Mouse (Mus musculus): ENCODE data around the gene Paf1. TPM values are rescaled to one million over a fixed set of nuclear protein-coding genes. Genes with fewer than 3 reads are reported as not detected.

The Paf1 gene
- polyA plus RNA-seq, 1 experiment from 2014 or later = 81.4 TPM

GRCm38 (mm10) chr7:28361647-28362341 is 31.0 kb upstream of the Paf1 start:
- H3K4me2 ChIP-seq (ENCODE audit: low read depth, low read length) = no peak overlapping the region
- peaks cover 39% of the 10 kb centered on the region for H3K36me3 ChIP-seq (replicated peaks; ENCODE audit: control insufficient read depth, insufficient read depth, low read depth, low read length)
- no peaks in the 10 kb centered on the region for H3K9me3 ChIP-seq (replicated peaks; ENCODE audit: control insufficient read depth, low read length)
- H3K9ac ChIP-seq (replicated peaks; ENCODE audit: low read length) = no peak overlapping the region
- ATAC-seq (replicated peaks; ENCODE audit: insufficient number of reproducible peaks, low FRiP score, low TSS enrichment, low read depth) (no peak), DNase-seq (ENCODE audit: low spot score) (no peak)
- H3K4me3 ChIP-seq (ENCODE audit: low read depth, low read length) = no peak overlapping the region
- H3K27ac ChIP-seq (replicated peaks; ENCODE audit: low read depth, low read length) = no peak overlapping the region
- H3K27me3 ChIP-seq (ENCODE audit: control insufficient read depth, insufficient read depth, low read length) = no peaks in the 10 kb centered on the region
- H3K4me1 ChIP-seq (ENCODE audit: control insufficient read depth, insufficient read depth, low read length) = peaks cover 5% of the 10 kb centered on the region
- 95% methylated on average over 20 of the region's 20 CpGs for WGBS

DNA sequence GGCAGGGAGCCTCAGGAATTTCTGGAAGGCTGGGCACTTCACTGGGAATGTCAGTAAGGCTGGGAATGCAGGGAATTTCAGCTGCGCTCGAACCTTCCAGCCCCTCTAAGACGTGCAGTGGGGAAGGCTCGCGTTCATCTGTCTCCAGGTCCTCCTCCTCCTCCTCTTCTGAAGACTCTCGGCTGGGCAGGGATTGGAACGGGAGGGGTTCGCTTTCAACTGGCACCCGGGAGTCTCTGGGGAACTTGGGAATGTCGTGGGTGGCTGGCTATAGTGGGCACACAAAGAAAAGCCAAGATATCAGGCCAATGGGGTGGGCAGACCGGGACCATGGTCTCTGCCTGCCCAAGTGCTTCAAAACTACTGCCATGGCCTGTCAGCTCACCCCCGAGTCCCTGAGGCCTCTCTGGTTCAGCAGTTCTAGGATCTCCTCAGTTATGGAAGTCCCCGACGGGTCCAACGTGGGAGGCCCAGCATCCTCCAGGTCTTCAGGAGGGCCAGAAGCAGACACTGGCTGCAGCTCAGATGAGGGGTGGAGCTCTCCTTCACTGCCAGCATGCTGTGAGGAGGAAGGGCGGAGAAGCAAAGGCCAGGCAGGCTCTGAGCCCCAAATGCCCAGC is 30.2 kb upstream of the Paf1 start:
- H3K27ac ChIP-seq (replicated peaks; ENCODE audit: low read depth, low read length) = no peak overlapping the region
- H3K4me1 ChIP-seq (ENCODE audit: control insufficient read depth, insufficient read depth, low read length) = no peaks in the 10 kb centered on the region; the same call in 1 of the 2 replicates
- DNase-seq (ENCODE audit: low spot score) = no peak
- H3K36me3 ChIP-seq (replicated peaks; ENCODE audit: control insufficient read depth, insufficient read depth, low read depth, low read length) = peaks cover 40% of the 10 kb centered on the region
- H3K4me2 ChIP-seq (ENCODE audit: low read depth, low read length) = no peak overlapping the region
- WGBS = 88% methylated on average over 16 of the region's 16 CpGs
- ATAC-seq (replicated peaks; ENCODE audit: insufficient number of reproducible peaks, low FRiP score, low TSS enrichment, low read depth) = no peak
- no peaks in the 10 kb centered on the region for H3K9me3 ChIP-seq (replicated peaks; ENCODE audit: control insufficient read depth, low read length)
- H3K9ac ChIP-seq (replicated peaks; ENCODE audit: low read length) = no peak overlapping the region
- H3K4me3 ChIP-seq (ENCODE audit: low read depth, low read length) = no peak overlapping the region
- H3K27me3 ChIP-seq (ENCODE audit: control insufficient read depth, insufficient read depth, low read length) = no peaks in the 10 kb centered on the region

DNA sequence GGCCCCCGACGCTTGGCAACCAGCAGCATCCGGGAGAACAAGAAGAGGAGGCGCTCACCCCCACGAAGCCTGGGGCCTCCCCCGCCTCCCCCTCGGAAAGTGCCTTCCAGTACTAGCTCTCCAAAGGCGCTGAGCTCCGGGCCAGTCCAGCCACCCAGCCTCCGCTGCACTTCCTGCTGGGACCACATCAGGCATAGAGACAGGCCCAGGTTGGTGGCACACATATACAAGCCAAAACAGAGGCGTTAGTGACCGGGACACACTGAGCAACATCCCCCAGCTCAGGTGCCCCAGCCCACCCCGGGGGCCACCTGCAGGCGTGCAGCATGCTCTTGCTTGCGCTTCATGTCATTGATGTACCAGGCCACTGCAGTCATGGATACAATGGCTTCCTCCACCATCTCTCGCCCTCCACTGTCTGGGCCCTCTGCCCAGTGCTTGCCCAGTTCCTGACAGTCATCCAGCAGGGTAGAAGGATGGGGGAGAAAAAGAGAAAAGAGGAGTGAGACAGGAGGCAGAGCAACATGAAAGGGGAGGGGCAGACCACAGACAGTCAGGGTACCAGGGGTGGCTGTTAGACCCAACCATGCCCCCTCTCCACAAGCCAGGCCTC is 25.0 kb upstream of the Paf1 start:
- Histone ChIP-seq H3K9me3 (replicated peaks; ENCODE audit: control insufficient read depth, low read length) (no peaks in the 10 kb centered on the region), H3K27me3 (ENCODE audit: control insufficient read depth, insufficient read depth, low read length) (no peaks in the 10 kb centered on the region), H3K4me1 (ENCODE audit: control insufficient read depth, insufficient read depth, low read length) (peaks cover 4% of the 10 kb centered on the region), H3K4me2 (ENCODE audit: low read depth, low read length) (no peak overlapping the region), H3K9ac (replicated peaks; ENCODE audit: low read length) (no peak overlapping the region), H3K4me3 (ENCODE audit: low read depth, low read length) (no peak overlapping the region), H3K27ac (replicated peaks; ENCODE audit: low read depth, low read length) (no peak overlapping the region), H3K36me3 (replicated peaks; ENCODE audit: control insufficient read depth, insufficient read depth, low read depth, low read length) (peaks cover 22% of the 10 kb centered on the region)
- no peak for ATAC-seq (replicated peaks; ENCODE audit: insufficient number of reproducible peaks, low FRiP score, low TSS enrichment, low read depth)
- 91% methylated on average over 16 of the region's 16 CpGs for WGBS
- no peak for DNase-seq (ENCODE audit: low spot score)

- H3K36me3 ChIP-seq (replicated peaks; ENCODE audit: control insufficient read depth, insufficient read depth, low read depth, low read length) = peaks cover 21% of the 10 kb centered on the region
- peaks cover 4% of the 10 kb centered on the region for H3K4me1 ChIP-seq (ENCODE audit: control insufficient read depth, insufficient read depth, low read length)
- no peak for DNase-seq (ENCODE audit: low spot score)
- no peak overlapping the region for H3K4me2 ChIP-seq (ENCODE audit: low read depth, low read length)
- H3K27me3 ChIP-seq (ENCODE audit: control insufficient read depth, insufficient read depth, low read length) = no peaks in the 10 kb centered on the region
- H3K27ac ChIP-seq (replicated peaks; ENCODE audit: low read depth, low read length) = no peak overlapping the region
- ATAC-seq (replicated peaks; ENCODE audit: insufficient number of reproducible peaks, low FRiP score, low TSS enrichment, low read depth) = no peak
- no peak overlapping the region for H3K4me3 ChIP-seq (ENCODE audit: low read depth, low read length)
- no peaks in the 10 kb centered on the region for H3K9me3 ChIP-seq (replicated peaks; ENCODE audit: control insufficient read depth, low read length)
- 96% methylated on average over 16 of the region's 16 CpGs for WGBS
- H3K9ac ChIP-seq (replicated peaks; ENCODE audit: low read length) = no peak overlapping the region
Measured at GRCm38 (mm10) chr7:28368276-28368920, 24.4 kb upstream of the Paf1 start.

- peak overlapping the region; percentile 96 for H3K9ac ChIP-seq (replicated peaks; ENCODE audit: low read length)
- peaks cover 4% of the 10 kb centered on the region for H3K4me1 ChIP-seq (ENCODE audit: control insufficient read depth, insufficient read depth, low read length)
- peak overlapping the region; percentile 89 for H3K4me3 ChIP-seq (ENCODE audit: low read depth, low read length)
- peak overlapping the region; percentile 82 for H3K4me2 ChIP-seq (ENCODE audit: low read depth, low read length)
- H3K27ac ChIP-seq (replicated peaks; ENCODE audit: low read depth, low read length) = no peak overlapping the region
- ATAC-seq (replicated peaks; ENCODE audit: insufficient number of reproducible peaks, low FRiP score, low TSS enrichment, low read depth) (no peak), DNase-seq (ENCODE audit: low spot score) (no peak)
- no peaks in the 10 kb centered on the region for H3K9me3 ChIP-seq (replicated peaks; ENCODE audit: control insufficient read depth, low read length)
- H3K36me3 ChIP-seq (replicated peaks; ENCODE audit: control insufficient read depth, insufficient read depth, low read depth, low read length) = peaks cover 14% of the 10 kb centered on the region
- no peaks in the 10 kb centered on the region for H3K27me3 ChIP-seq (ENCODE audit: control insufficient read depth, insufficient read depth, low read length)
- 90% methylated on average over 14 of the region's 14 CpGs for WGBS
Measured at GRCm38 (mm10) chr7:28370051-28370450, 22.7 kb upstream of the Paf1 start.

GRCm38 (mm10) chr7:28370977-28371513 is 21.7 kb upstream of the Paf1 start:
- peak overlapping the region; percentile 93 for H3K27ac ChIP-seq (replicated peaks; ENCODE audit: low read depth, low read length)
- peak overlapping the region; percentile 89 for H3K4me3 ChIP-seq (ENCODE audit: low read depth, low read length)
- peaks cover 12% of the 10 kb centered on the region for H3K36me3 ChIP-seq (replicated peaks; ENCODE audit: control insufficient read depth, insufficient read depth, low read depth, low read length)
- DNase-seq (ENCODE audit: low spot score) = no peak
- no peak for ATAC-seq (replicated peaks; ENCODE audit: insufficient number of reproducible peaks, low FRiP score, low TSS enrichment, low read depth)
- no peaks in the 10 kb centered on the region for H3K27me3 ChIP-seq (ENCODE audit: control insufficient read depth, insufficient read depth, low read length)
- 10% methylated on average over 11 of the region's 11 CpGs for WGBS
- no peaks in the 10 kb centered on the region for H3K9me3 ChIP-seq (replicated peaks; ENCODE audit: control insufficient read depth, low read length)
- peak overlapping the region; percentile 82 for H3K4me2 ChIP-seq (ENCODE audit: low read depth, low read length)
- peaks cover 4% of the 10 kb centered on the region for H3K4me1 ChIP-seq (ENCODE audit: control insufficient read depth, insufficient read depth, low read length)
- H3K9ac ChIP-seq (replicated peaks; ENCODE audit: low read length) = peak overlapping the region; percentile 96

DNA sequence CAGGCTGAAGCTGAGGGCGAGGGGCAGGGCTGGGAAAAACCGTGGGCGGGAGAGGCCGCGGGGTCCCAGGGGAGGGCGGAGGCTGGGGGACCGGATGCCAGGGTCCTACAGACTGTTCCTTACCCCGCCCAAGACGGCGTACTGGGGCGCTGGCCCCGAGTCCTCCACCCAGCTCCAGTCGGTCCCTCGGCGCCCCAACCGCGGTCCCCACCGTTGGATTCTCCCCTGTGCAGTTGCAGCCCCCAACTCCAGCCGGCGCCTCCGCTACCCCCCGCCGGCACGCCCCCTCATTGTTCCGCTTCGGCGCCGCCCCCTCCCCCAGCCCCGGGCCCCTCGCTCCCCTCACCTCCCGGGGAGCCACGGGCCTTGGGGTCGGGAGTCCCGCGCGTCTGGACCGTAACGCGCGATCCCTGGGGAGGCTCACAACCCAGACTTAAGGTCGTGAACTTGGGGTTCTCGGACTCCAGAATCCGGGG is 21.2 kb upstream of the Paf1 start:
- WGBS = 0% methylated on average over 39 of the region's 43 CpGs
- peak; percentile 4; the same call in 1 of the 2 replicates for ATAC-seq (replicated peaks; ENCODE audit: insufficient number of reproducible peaks, low FRiP score, low TSS enrichment, low read depth)
- Histone ChIP-seq H3K9me3 (replicated peaks; ENCODE audit: control insufficient read depth, low read length) (no peaks in the 10 kb centered on the region), H3K4me3 (ENCODE audit: low read depth, low read length) (peak overlapping the region; percentile 89), H3K27ac (replicated peaks; ENCODE audit: low read depth, low read length) (peak overlapping the region; percentile 93), H3K4me2 (ENCODE audit: low read depth, low read length) (peak overlapping the region; percentile 82), H3K27me3 (ENCODE audit: control insufficient read depth, insufficient read depth, low read length) (no peaks in the 10 kb centered on the region), H3K36me3 (replicated peaks; ENCODE audit: control insufficient read depth, insufficient read depth, low read depth, low read length) (peaks cover 12% of the 10 kb centered on the region), H3K9ac (replicated peaks; ENCODE audit: low read length) (peak overlapping the region; percentile 96), H3K4me1 (ENCODE audit: control insufficient read depth, insufficient read depth, low read length) (peaks cover 4% of the 10 kb centered on the region)
- DNase-seq (ENCODE audit: low spot score) = peak; percentile 71
